Mouse (Mus musculus) urinary bladder, postnatal 4 days (tissue): ENCODE results near the gene Syn3.
"Not testable (repeated sequence)": the region's sequence is repeated elsewhere in the genome, so short reads cannot be mapped to it uniquely, and the experiment has no call there.

Source experiments
- DNase-seq, 2 experiments: peaks; one replicate each; pipeline ENCODE4 v3.0.0; 2021 to 2022; ENCODE audit warnings: low spot score in 2 of 2

Gene Syn3

GRCm38 (mm10) chr10:86056297-86056903, 442.3 kb downstream of the Syn3 start:
- no peak for DNase-seq

GRCm38 (mm10) chr10:86052818-86053522, 445.7 kb downstream of the Syn3 start:
- DNase-seq, result no peak

GRCm38 (mm10) chr10:86050522-86050921, 448.2 kb downstream of the Syn3 start:
- no peak for DNase-seq

- DNase-seq, result peak in 1 of 2 experiments; percentile 13
These were observed 450.9 kb downstream of the Syn3 start for GRCm38 (mm10) chr10:86047786-86048185.

- peak in 1 of 2 experiments; percentile 6 for DNase-seq
These were observed 452.3 kb downstream of the Syn3 start for GRCm38 (mm10) chr10:86046371-86046770.

GRCm38 (mm10) chr10:86044066-86044465, 454.6 kb downstream of the Syn3 start:
- no peak for DNase-seq

- DNase-seq, result no peak
These were observed 455.0 kb downstream of the Syn3 start for GRCm38 (mm10) chr10:86043651-86044050.

GRCm38 (mm10) chr10:86034007-86034728, 464.5 kb downstream of the Syn3 start:
- no peak for DNase-seq

- no peak for DNase-seq
These were observed 466.2 kb downstream of the Syn3 start for GRCm38 (mm10) chr10:86032517-86032916.

- no peak for DNase-seq
These were observed 468.0 kb downstream of the Syn3 start for GRCm38 (mm10) chr10:86030743-86031142.

- DNase-seq, result not testable (repeated sequence)
These were observed 471.9 kb downstream of the Syn3 start for GRCm38 (mm10) chr10:86026807-86027206.

- no peak for DNase-seq
These were observed 472.3 kb downstream of the Syn3 start for GRCm38 (mm10) chr10:86026354-86026753.

GRCm38 (mm10) chr10:86025906-86026305, 472.8 kb downstream of the Syn3 start:
- no peak for DNase-seq

GRCm38 (mm10) chr10:86023149-86023548, 475.5 kb downstream of the Syn3 start:
- no peak for DNase-seq

GRCm38 (mm10) chr10:86022474-86022816, 476.3 kb downstream of the Syn3 start:
- no peak for DNase-seq

- DNase-seq, result peak; percentile 85 to 89
These were observed 476.8 kb downstream of the Syn3 start, which contains the start of gene Fbxo7 for GRCm38 (mm10) chr10:86021749-86022473. Gene Fbxo7, plus strand, starts transcription at chr10:86021972.

- DNase-seq, result no peak
These were observed 477.3 kb downstream of the Syn3 start for GRCm38 (mm10) chr10:86021408-86021748.

GRCm38 (mm10) chr10:86018813-86019212, 479.9 kb downstream of the Syn3 start:
- DNase-seq, result no peak

GRCm38 (mm10) chr10:86017781-86018180, 480.9 kb downstream of the Syn3 start:
- DNase-seq, result no peak

GRCm38 (mm10) chr10:86011781-86012180, 486.9 kb downstream of the Syn3 start, which contains the start of gene Bpifc:
Gene Bpifc, minus strand, starts transcription at chr10:86011895.
- no peak for DNase-seq

GRCm38 (mm10) chr10:86011172-86011571, 487.5 kb downstream of the Syn3 start:
- DNase-seq, result no peak

GRCm38 (mm10) chr10:86010636-86011035, 488.1 kb downstream of the Syn3 start:
- DNase-seq, result no peak
